Mouse (Mus musculus) bone marrow macrophage, adult 2 months (primary cell): Measurements from ENCODE around the gene Lrba.

ENCODE experiments used
- CTCF ChIP-seq: IDR thresholded peaks from 2 replicates; pipeline ENCODE4 v1.5.1; 2012; ENCODE audit warnings: low read depth, mild to moderate bottlenecking, low read length, moderate library complexity
- POLR2A ChIP-seq: IDR thresholded peaks from 2 replicates; pipeline ENCODE4 v1.6.1; 2012; ENCODE audit warnings: mild to moderate bottlenecking, low read depth, low read length, borderline replicate concordance

- no peak for TF ChIP-seq POLR2A
- no peak for TF ChIP-seq CTCF
These were observed 576.4 kb downstream of the Lrba start for GRCm38 (mm10) chr3:86800841-86801240.
